Mouse (Mus musculus): ENCODE measurements around the gene Sik3.
A peak's percentile ranks its signal among the peaks of the same experiment; 100 is the strongest.

Sik3 gene

DNA sequence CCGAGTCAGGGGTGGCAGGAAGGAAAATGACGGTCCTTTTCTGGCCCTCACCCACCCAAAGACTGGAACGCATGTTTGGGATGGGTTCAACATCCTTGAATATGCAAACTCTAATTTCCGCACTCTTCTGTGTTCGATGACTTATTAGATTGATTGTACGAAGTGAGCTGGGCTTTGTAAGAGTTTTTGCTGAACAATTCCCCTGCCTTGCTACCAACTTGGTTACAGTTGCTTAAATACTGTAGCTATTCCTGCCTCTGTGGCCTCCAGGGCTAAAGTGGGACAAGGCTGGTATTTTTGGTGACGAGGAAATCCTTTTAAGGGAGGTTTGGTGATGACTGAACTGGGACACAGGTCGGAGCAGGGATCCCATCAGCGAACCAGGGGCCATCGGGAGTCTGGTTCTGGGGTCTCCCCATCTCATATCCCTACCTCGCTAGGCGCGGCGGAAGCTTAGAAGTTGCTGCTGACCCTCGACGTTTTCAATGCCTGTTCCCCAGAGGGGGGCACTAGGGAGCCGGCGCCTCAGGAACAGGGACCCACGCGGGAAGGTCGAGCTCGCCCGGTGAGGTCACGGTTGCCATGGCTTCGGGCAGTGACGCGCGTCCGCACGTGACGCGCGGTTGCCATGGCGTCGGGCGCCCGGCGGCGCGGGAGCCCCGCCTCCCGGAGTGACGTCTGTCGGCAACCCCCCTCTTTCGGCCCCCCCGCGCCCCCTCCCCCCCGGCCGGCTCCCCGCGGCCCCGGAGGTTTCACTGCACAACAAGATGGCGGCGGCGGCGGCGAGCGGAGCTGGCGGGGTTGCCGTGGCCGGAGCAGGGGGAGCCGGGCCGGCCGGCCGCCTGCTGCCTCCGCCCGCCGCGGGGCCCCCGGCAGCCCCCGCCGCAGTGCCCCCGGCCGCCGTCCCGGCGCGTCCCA lies at the start of gene Sik3, which contains the start of gene Pafah1b2:
TSS of gene Sik3 (plus strand) at position 730 of the 918 bp plus-strand sequence.
TSS of gene Pafah1b2 (minus strand) at position 600 of the 918 bp plus-strand sequence.
- peak; percentile 99 for DNase-seq

DNA sequence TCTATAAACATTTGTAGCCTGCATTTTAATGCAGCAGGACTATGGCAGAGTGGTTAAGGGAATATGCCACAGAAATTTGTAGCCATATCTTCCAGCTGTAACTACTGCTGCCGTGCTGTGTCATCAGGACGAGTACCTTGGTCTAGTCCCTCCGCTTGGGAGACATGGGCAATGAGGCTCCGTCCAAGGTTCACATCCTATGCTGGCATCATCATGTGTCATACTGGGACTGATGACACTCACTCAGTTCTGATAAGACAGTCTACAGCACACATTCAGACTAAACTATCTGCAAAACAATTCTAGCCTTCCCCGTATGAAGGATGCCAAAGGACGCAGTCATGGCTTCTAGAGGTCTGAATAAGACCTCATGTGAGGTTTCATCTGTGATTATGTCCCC lies 49.0 kb upstream of the Sik3 start:
- no peak for DNase-seq

DNA sequence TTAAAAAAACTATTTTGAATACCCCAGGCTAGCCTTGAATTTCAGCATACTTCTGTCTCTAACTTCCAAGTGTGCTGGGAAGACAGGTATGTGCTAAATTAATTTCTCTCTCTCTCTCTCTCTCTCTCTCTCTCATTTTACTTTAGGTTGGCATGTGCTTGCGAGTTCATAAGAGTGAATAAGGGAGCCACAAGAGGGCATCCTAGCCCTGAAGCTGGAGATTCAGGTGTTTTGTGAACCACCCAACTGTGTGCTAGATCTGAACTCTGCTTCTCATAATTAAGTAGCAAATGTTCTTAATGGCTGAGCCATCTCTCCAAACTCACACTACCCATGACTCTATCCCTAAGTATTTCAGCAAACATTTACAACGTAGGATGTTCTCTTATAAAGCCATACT lies 35.7 kb upstream of the Sik3 start:
- no peak for DNase-seq

DNA sequence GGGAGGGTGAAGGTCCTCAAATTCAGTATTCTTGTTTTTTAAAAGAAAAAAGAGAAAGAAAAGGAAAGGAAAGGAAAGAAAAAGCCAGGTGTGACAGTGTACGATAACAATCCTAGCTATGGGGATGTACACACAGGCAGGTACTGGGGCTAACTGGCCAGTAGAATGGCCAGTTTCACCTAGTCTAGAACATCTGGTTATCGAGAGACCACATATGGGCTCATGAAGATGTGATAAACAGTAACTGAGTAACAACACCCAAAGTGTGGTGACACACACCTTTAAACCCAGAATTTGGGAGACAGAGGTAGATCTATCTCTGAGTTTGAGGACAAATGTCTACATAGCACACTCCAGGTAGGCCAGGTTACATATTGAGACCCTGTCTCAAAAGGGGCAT lies 32.8 kb upstream of the Sik3 start:
- DNase-seq, result no peak

DNA sequence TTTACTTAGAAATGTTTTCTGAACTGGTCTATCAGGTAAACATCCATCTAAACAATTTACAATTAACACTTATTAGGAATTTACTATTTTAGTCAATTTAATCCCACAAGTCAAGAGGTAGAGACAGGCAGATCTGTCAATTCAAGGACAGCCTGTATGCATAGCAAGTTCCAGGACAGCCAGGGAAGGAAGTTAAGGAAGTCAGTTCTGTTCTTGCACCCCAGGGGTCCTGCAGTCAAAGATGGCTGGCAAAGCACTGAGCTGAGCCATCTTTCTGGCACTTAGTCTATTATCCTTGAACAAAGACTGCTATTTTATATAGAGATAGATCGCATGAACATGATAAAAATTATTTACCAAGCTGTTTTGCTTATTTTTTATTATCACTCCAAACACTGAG lies 32.0 kb upstream of the Sik3 start:
- DNase-seq, result no peak

DNA sequence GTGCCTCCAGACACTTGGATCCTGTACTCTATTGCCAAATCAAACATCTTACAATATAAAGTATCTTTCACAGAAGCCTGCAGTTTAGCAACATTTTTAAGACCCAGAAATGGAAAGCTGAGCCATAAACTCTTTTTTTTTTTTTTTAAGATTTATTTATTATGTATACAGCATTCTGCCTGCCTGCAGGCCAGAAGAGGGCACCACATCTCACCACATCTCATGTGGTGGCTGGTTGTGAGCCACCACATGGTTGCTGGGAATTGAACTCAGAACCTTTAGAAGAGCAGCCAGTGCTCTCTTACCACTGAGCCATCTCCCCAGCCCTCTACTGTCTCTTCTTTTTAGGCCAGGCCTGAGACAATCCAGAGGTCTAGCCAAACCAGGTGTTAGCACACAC lies 31.3 kb upstream of the Sik3 start:
- DNase-seq, result no peak

DNA sequence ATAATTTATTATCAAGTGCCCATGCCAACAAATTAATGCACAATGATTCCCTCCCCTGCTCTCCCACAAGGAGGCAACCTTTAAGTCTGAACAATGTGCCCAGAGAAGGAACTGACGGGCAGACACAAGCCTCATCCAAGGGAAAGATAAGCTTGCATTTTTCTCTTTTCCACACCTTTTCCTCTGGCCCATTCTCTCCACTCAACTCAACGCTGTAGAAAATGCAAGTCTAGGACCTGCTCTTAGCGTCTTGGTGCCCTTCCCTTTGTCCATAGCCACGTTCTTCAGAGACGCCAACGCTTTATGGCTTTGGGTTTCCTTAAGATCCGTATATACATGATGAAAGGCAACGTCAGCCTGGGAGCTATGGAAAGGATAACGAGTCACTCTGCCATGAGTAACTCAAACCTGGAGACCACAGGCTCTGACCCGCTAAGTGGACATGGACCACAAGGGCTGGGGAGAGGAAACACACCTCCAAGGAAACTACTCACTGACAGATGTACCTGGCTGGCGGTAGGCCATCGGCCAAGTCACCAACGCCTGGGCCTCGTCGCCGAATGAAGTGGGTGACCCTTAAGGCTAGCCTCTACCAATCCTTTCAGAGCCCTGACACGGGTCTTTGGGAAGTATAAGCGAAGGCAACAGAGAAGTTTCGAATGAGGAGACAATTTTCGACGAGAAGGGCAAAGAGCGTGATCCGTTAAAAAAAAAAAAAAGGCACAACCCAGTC lies 28.8 kb upstream of the Sik3 start:
- peak; percentile 93 for DNase-seq

DNA sequence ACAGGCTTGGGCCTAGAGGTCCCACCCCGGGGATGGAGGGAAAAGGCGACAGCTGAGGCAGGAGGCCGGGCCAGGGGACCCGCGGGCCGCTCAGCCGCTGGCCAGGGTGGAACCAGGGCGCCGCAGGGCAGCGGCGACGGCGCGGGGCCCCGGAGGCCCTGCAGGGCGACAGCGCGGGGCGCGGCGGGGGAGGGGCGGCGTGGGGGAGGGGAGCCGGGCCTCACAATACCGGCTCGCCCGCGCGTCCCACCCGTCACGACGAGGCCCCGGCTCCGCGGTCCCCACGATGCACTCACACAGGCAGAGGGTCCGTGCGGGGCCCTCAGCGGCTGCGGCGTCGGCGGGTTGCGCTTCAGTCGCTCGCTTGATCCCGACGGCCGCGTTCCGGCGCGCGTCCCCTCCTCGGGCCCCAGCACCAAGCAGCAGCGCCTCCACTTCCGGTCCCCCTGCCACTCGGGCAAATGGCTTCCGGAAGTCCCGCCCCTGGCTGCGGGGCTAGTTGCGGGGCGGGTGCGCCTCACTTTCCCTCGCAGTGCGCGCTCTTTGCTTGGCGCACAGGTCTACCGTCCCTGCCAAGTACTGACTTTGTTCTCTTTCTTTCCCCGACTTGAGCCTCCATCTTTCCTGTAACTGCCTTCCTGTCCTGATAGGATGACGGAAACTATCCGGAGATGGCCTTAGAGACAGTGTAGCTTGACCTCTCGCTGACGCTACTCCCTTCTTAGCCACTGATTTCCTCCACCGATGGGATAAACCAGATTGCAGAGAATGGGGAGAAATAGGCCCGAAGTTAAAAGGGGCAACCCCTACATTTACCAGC lies 28.0 kb upstream of the Sik3 start:
- peak; percentile 99 for DNase-seq

DNA sequence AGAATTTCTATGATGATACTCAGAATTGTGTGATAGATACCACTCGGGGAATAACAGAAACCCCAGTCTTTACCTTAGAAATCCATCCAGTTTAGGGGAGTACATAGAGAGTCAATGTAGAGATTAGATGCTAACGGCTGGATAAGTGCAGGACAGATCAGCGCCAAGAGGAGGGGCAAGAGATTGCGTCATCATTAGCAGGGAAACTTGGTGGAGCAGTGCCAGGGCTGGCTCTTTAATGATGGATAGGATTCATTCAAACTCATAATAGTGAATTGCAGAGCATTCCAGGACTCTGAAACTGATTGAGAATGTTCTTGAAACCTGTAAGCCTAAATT lies 27.4 kb upstream of the Sik3 start:
- DNase-seq, result peak; percentile 97

DNA sequence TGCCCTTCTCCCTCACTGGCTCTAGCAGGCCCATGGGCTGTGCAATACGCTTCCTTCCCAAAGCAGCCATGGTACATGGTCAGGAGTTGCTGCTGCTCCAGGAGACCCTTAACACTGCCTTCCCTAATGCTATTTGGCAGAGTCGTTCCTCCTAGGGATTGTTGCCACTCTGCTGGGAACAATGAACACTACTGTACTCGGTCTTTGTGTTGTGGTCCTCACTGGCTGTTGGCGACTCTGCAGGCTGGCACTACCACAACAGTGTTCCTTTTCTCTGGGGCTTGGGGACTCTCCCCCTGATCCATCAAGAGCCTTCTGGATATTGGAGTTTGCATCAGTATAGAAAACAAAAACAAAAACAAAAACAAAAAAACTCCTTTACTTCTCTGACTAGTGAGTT lies 13.6 kb upstream of the Sik3 start:
- no peak for DNase-seq

DNA sequence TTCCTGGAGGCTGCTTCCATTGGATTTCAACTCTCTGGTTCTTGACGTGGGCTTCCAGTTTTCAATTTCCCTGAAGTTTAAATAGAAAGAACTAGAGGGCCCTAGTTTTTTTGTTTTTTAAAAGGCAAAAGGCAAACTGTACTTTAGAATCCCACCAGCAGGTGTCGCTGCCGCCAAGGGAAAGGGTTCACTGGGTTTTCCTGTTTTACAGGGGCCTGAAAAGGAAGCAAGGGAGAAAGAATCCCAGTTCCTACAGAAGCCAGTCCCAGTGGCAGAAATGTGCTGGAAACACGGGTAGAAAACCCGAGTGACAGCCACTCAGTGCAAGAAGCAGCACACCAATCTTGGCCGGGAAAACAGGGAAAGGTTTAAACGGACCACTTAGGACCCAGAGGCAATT lies 8.9 kb upstream of the Sik3 start:
- peak; percentile 95 for DNase-seq

DNA sequence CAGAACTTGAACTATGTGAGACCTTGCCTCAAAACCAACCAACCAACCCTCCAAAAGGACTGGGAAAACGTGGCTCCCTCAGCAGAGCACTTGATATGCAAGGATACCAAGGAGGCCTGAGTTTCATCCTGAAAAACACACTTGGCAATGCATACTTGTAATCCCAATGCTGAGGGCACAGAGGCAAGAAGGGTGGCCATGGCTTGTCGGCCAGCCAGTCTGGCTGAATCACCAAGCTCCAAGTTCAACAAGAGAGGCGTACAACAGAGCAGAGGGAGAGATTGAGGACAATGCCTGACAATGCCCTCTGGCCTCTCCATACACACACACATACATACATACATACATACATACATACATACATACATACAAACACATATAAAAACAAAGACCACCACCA lies 8.1 kb upstream of the Sik3 start:
- no peak for DNase-seq

DNA sequence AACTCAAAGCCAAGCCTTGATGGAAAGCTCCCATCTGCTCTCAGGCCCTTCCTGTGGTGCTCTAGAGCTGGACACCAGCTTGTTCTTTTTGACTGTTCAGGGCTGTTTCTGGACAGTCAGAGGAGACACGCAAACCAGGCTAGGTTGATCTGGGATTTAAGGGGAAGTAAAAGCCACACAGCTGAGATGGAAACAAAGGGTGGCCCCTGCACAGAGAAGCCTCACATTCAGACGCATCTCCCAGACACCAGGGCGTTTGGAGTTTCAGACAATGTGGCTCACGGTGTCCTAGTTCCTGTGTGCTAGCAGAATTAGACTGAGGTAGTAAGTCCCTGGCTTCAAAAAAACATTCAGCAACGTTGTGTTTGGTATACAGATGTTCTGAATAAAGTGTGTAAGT lies 6.4 kb upstream of the Sik3 start:
- no peak for DNase-seq

DNA sequence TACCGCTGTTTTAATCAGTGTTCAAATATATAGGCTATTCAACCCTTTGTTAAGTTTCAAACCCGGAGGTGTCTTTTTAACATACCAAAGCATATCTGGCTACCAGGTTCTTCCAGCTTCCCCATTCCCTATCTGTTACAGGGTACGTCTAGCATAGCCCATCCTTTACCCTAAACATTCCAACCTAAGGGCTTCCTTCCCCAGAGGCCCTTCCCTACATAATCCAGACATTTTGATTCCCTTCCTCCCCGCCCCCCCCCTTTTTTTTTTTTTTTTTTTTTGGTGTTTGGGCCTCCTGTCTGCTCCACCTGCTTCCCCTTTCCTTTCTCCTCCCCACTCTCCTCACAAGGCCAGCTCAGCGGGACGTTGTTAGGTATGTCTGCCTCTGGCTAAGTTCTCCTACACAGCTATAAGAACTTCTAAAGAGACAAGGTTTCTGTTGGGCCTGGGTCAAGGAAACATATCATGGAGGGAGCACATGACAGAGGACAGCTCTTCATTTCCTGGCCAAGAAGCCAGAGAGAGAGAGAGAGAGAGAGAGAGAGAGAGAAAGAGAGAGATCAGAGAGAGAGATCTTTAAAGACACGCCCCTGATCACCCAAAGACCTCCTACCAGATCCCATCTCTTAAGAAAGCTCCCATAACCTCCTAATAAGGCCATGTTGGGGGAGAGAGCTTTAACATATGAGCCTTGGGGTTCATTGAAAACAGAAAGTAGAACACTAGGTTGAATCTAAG lies 3.5 kb upstream of the Sik3 start:
- no peak for DNase-seq

DNA sequence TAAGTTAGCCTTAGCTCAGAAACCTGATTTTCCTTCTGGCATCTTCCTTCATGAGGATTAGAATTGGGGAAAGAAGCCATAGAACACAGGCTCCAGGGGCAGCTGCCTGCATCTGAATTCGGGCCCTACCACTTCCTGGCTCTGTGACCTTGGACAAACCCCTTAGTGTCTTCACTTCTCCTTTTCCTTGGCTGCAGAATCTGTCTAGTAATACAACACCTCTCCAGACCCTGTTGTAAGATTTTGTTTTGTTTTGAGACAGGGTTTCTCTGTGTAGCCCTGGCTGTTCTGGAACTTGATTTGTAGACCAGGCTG lies 3.0 kb upstream of the Sik3 start:
- no peak for DNase-seq

DNA sequence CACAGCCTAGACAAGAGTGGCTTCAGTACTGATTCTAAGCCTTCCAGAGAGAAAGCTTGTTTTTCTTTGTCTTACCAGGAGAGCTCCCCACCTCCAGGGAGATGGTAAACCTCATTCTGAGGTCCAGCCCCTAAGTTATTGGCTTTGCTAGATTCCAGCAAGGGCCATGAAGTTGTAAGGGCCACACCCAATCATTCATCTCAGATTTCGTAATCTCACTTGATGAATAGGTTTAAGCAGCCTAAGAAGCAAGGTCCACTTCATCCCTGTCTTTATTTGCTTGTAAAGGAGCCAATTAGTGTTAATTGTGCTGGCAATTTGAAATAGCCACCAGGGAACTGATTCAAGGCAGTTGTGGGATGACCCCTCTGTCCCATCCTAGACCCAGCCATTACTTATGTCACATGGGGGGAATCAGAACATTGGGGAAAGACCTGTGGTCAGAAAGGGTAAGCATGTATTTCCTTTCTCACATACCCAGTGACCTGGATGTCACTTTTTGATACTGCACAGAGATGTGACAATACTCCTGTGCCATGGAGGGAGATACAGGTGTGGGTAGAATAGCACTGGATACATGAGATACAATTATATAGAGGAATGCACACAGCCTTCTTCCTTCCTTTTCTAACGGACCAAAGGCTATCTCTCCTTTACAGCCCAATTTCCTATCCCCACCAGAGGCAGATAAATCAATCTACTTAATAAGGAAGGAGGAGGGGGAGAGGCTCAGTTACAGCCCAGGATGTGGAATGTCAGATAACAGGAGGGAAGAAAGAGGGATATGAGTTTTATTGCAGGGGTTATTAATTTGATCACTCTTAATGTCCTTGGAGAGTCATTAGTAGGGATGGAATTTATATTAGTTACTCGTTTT lies 1.3 kb upstream of the Sik3 start:
- DNase-seq, result no peak

DNA sequence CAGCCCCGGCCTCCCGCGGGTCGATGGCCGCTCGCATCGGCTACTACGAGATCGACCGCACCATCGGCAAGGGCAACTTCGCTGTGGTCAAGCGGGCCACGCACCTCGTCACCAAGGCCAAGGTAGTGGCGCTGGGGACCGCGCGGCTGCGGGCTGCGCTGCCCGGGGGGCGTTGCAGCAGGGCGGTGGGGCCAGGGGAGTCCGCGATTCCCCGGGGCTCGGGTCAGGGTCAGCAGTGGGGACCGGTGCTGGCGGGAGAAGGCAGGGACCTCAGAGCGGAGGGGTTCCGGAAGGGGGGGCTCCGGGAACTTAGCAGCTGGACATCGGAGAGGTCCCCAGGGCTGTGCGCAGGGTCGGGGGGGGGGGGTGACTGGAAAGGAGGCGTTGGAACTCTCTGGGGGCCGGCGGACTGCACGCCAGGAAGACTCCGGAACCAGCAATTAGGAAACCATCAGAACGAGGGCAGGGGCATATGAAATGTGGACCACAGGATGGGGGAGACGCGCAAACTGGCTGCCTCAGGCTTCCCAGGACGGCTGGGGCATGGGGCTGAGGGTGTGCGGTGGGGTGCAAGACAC lies 478 bp downstream of the Sik3 start:
- peak; percentile 98 for DNase-seq

DNA sequence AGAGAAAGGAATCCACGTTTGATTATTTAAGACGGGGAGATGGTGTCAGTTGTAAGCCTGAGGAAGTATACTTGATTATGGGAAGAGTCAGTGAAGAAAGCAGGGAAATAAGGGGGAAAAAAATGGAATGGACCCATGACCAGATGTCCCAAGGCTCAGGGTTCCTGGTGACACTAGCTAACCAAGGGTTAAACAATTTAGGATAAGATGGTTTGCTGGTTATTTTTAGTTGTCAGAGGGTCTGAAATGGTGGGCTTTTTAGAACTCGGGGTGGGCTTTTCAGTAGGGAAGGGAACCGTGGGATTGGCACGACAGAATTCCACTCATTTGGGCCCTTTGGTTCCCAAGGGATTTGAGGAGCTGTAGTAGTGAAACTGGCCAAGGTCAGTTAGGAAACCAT lies 996 bp downstream of the Sik3 start:
- DNase-seq, result peak; percentile 91

DNA sequence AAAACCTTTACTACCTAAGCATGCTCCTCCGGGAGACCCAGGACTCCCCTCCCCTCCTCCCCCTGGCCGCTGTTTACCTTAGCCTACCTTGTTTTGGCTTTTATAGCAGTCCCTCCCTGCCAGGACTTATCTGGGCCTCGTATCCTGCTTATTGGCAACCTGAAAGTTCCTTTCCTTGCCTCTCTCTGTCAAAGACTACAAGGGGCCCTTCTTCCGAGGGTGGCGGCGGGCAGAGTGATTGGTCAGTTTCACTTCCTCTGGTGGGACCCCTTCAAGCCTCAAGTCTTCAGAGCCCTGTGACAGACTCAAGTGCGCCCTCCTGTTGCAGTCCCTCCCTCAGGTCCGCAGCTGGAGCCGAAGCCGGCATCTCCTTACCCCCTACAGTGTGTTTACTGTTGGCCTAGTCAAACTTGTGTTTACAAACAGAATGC lies 1.6 kb downstream of the Sik3 start:
- peak; percentile 97 for DNase-seq

DNA sequence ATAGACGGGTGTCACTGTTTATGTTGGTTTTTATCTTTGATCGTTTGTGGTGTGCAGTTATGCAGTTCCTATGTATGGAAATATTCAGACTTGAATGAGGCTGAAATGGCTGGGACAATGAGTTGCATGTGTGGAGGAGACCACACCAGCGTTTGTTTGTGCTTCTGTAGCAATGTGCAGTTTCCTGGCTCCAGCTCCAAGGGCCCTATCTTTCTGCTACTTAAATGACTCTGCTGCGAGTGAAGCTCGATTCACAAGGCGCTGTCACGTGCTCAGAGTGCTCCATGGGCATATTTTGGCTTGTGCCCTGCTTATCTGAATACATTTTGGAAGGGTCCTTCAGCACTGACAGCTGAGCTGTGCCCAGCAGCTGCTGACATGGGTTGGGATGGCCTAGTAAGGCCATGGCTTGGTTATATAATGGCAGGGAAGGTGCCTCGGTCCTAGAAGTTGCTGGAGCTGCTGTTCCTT lies 2.5 kb downstream of the Sik3 start:
- DNase-seq, result peak; percentile 99

DNA sequence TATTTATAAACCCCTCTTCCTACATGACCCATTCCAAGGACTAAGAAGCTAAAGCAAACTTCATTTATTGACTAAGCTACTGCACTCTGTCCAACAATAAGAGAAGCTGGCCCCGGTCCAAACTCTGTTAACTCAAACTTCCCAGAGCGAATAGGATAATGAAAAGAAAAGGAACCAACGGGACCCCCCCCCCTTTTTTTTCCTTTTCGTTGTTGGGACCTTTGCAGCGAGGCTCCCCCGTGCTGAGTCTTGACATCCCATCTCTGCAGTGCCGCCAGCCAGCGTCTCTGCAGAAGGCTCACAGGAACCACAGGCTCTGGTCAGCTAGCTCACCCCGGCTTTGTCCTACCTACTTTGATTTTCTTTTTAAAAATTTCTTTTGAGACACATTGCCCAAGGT lies 3.2 kb downstream of the Sik3 start:
- DNase-seq, result peak; percentile 92

Data from heart, adult 11 months (tissue).